Comparison of ENCODE assay signal across 26 mouse cellular contexts in the genomic region with DNA sequence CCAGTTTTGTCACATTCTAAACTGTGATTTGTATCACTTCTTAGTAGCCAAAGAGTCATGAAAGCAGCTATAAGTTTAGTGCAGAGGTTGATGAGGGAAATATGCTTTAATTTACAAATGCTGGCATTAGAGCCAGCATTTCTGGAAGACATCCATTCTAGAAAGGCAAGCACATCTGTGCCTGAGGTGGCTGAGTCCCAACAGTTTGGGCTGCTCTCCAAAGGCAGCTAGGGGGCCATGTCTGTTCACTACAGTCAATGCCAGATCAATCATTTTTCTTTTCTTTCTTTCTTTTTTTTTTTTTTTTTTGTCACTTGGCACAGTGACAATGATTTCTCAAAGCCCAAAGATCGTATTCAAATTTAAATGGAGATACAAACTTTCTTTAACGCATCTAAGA.
DNase-seq lines count a peak whose midpoint lies in the region; ATAC-seq and TF ChIP-seq lines count a peak whose summit lies in the region.
"Had no signal": no experiment of that assay in that cellular context is flagged by ENCODE, and none has a peak within 500 bp of the region (broad histone marks: within the 10 kb centered on the region; RNA-seq: fewer than 3 reads in every experiment).

No protein-coding gene starts in this region.

- peak; percentile 43 to 76 for DNase-seq in cerebellum, postnatal 10 days
- DNase-seq in cerebellum, adult 9-10 months, result no peak
- DNase-seq in forebrain, embryonic 14.5 days (ENCODE audit: low spot score), result peak; percentile 43
- DNase-seq in limb, embryonic 14.5 days (ENCODE audit: low spot score), result peak; percentile 3
- DNase-seq in limb, embryonic 10.5 days (ENCODE audit: low spot score), result no peak
- DNase-seq: adrenal gland, adult 8-10 months; adrenal gland, postnatal 14 days; adrenal gland, postnatal 36 days; B cell, adult 2 months; cerebellum, adult 11 months; cerebellum, adult 18-20 months; cerebellum, adult 8-10 months; cerebellum, postnatal 36 days; embryo, embryonic 11 days had no signal

- H3K9me3 ChIP-seq in forebrain, embryonic 14.5 days (replicated peaks; ENCODE audit: control insufficient read depth, low read length), result no peaks in the 10 kb centered on the region
- no peaks in the 10 kb centered on the region for H3K9me3 ChIP-seq in forebrain, embryonic 13.5 days (replicated peaks)
- no peaks in the 10 kb centered on the region for H3K9me3 ChIP-seq in limb, embryonic 14.5 days (ENCODE audit: control insufficient read depth, low read length)
- H3K9me3 ChIP-seq in limb, embryonic 10.5 days (replicated peaks), result no peaks in the 10 kb centered on the region
- H3K9me3 ChIP-seq: embryonic facial prominence, embryonic 13.5 days; embryonic facial prominence, embryonic 15.5 days; forebrain, embryonic 10.5 days; forebrain, embryonic 12.5 days; G1E had no signal

- H3K4me2 ChIP-seq in forebrain, embryonic 14.5 days (ENCODE audit: low read length), result no peak overlapping the region
- no peak overlapping the region for H3K4me2 ChIP-seq in forebrain, embryonic 13.5 days
- no peak overlapping the region for H3K4me2 ChIP-seq in limb, embryonic 14.5 days (replicated peaks; ENCODE audit: low read depth, low read length, severe bottlenecking)
- H3K4me2 ChIP-seq: embryonic facial prominence, embryonic 13.5 days; embryonic facial prominence, embryonic 15.5 days; forebrain, embryonic 12.5 days had no signal

- no peak overlapping the region for H3K4me3 ChIP-seq in forebrain, embryonic 14.5 days (ENCODE audit: low read depth, low read length)
- no peak overlapping the region for H3K4me3 ChIP-seq in forebrain, embryonic 13.5 days
- no peak overlapping the region for H3K4me3 ChIP-seq in limb, embryonic 14.5 days (replicated peaks; ENCODE audit: low read length)
- no peak overlapping the region for H3K4me3 ChIP-seq in limb, embryonic 10.5 days
- H3K4me3 ChIP-seq: embryonic facial prominence, embryonic 13.5 days; embryonic facial prominence, embryonic 15.5 days; erythroblast, embryonic 14.5 days; forebrain, embryonic 10.5 days; forebrain, embryonic 12.5 days had no signal

- no peak for ATAC-seq in forebrain, embryonic 14.5 days
- ATAC-seq in forebrain, embryonic 13.5 days, result no peak
- ATAC-seq in limb, embryonic 14.5 days (ENCODE audit: low FRiP score, low read depth), result no peak
- ATAC-seq: activated CD4-positive, CD25-positive, alpha-beta regulatory T cell, adult 4 months; CD4-positive, CD25-positive, alpha-beta regulatory T cell, adult 4 months; forebrain, embryonic 16.5 days; Patski had no signal

- H3K36me3 ChIP-seq in forebrain, embryonic 14.5 days (ENCODE audit: control insufficient read depth, insufficient read depth, low read length), result no peaks in the 10 kb centered on the region
- no peaks in the 10 kb centered on the region for H3K36me3 ChIP-seq in forebrain, embryonic 13.5 days (ENCODE audit: poor library complexity, severe bottlenecking)
- H3K36me3 ChIP-seq in limb, embryonic 14.5 days (ENCODE audit: control insufficient read depth, insufficient read depth, low read length), result no peaks in the 10 kb centered on the region
- no peaks in the 10 kb centered on the region for H3K36me3 ChIP-seq in limb, embryonic 10.5 days
- H3K36me3 ChIP-seq: embryonic facial prominence, embryonic 13.5 days; embryonic facial prominence, embryonic 15.5 days; forebrain, embryonic 10.5 days; forebrain, embryonic 12.5 days; G1E had no signal

- no peak for TF ChIP-seq POLR2A in limb, embryonic 14.5 days (IDR thresholded peaks at IDR 0.05; ENCODE audit: borderline replicate concordance, extremely low read depth, insufficient read depth, insufficient read length)

- H3K27me3 ChIP-seq in forebrain, embryonic 14.5 days (replicated peaks; ENCODE audit: control insufficient read depth, insufficient read depth, low read length), result no peaks in the 10 kb centered on the region
- H3K27me3 ChIP-seq in forebrain, embryonic 13.5 days, result no peaks in the 10 kb centered on the region
- H3K27me3 ChIP-seq in limb, embryonic 14.5 days (ENCODE audit: control insufficient read depth, insufficient read depth, low read length), result no peaks in the 10 kb centered on the region
- H3K27me3 ChIP-seq in limb, embryonic 10.5 days (ENCODE audit: low read depth, poor library complexity, severe bottlenecking), result 0 out of 2 replicates have a peak, but pooled peaks cover 6% of the 10 kb centered on the region
- H3K27me3 ChIP-seq: CH12.LX; embryonic facial prominence, embryonic 13.5 days; embryonic facial prominence, embryonic 15.5 days; forebrain, embryonic 12.5 days had no signal

- 47% methylated on average over 2 of the region's 2 CpGs for whole genome bisulfite sequencing in forebrain, embryonic 14.5 days
- 42% methylated on average over 2 of the region's 2 CpGs for WGBS in forebrain, embryonic 13.5 days
- WGBS in limb, embryonic 14.5 days, result 56% methylated on average over 2 of the region's 2 CpGs
- WGBS in limb, embryonic 10.5 days, result 63% methylated on average over 2 of the region's 2 CpGs

- no peak overlapping the region for H3K9ac ChIP-seq in forebrain, embryonic 14.5 days (ENCODE audit: low read length)
- no peak overlapping the region for H3K9ac ChIP-seq in forebrain, embryonic 13.5 days
- no peak overlapping the region for H3K9ac ChIP-seq in limb, embryonic 14.5 days (ENCODE audit: low read depth, low read length, severe bottlenecking)
- H3K9ac ChIP-seq: embryonic facial prominence, embryonic 13.5 days; embryonic facial prominence, embryonic 15.5 days; forebrain, embryonic 12.5 days had no signal

- no peak overlapping the region for H3K27ac ChIP-seq in forebrain, embryonic 14.5 days (ENCODE audit: low read depth, low read length)
- H3K27ac ChIP-seq in forebrain, embryonic 13.5 days, result no peak overlapping the region
- no peak overlapping the region for H3K27ac ChIP-seq in limb, embryonic 14.5 days (replicated peaks; ENCODE audit: low read depth, low read length)
- no peak overlapping the region for H3K27ac ChIP-seq in limb, embryonic 10.5 days
- H3K27ac ChIP-seq: embryonic facial prominence, embryonic 13.5 days; embryonic facial prominence, embryonic 15.5 days; forebrain, embryonic 10.5 days; forebrain, embryonic 12.5 days had no signal

- H3K4me1 ChIP-seq in forebrain, embryonic 14.5 days (ENCODE audit: control insufficient read depth, insufficient read depth, low read length), result no peaks in the 10 kb centered on the region
- H3K4me1 ChIP-seq in forebrain, embryonic 13.5 days, result no peaks in the 10 kb centered on the region
- H3K4me1 ChIP-seq in limb, embryonic 14.5 days (ENCODE audit: control insufficient read depth, insufficient read depth, low read length), result no peaks in the 10 kb centered on the region
- H3K4me1 ChIP-seq in limb, embryonic 10.5 days, result no peaks in the 10 kb centered on the region
- H3K4me1 ChIP-seq: embryonic facial prominence, embryonic 13.5 days; embryonic facial prominence, embryonic 15.5 days; forebrain, embryonic 12.5 days had no signal

Comparison
In these comparisons a context has a peak if more than half of its experiments do, and no peak if none do; other contexts are left out.
1. DNase-seq: peak in cerebellum, postnatal 10 days (2 of 2), forebrain, embryonic 14.5 days (single experiment) and limb, embryonic 14.5 days (single experiment); none in cerebellum, adult 9-10 months (single experiment) and limb, embryonic 10.5 days (single experiment).